Mouse (Mus musculus): Measurements from ENCODE around the gene Hmgcr.

- no peak for TF ChIP-seq GATA1 (IDR thresholded peaks at IDR 0.05; ENCODE audit: borderline replicate concordance, low read length)
- TF ChIP-seq FLI1 (IDR thresholded peaks at IDR 0.05; ENCODE audit: low read length): no peak
Measured at GRCm38 (mm10) chr13:96670019-96670405, 724 bp downstream of the Hmgcr start.

Measured in megakaryocyte, embryonic 14.5 days (primary cell).